Mouse (Mus musculus) liver, postnatal 0 days (tissue): ENCODE measurements around the gene Gpd2. TPM values are rescaled to one million over a fixed set of nuclear protein-coding genes. Genes with fewer than 3 reads are reported as not detected.

Experiments
- ATAC-seq: fragments of 200-750 bp; cut with Nextera tagmentation; 2 replicates; pipeline ENCODE4 v1.8.0; 2017; ENCODE audit warnings: mild to moderate bottlenecking, moderate library complexity
- DNase-seq: peaks from one replicate; pipeline ENCODE4 v3.0.0-alpha.2; 2016
- H3K27ac ChIP-seq: fragments of 300-500 bp; sonication (generic); 2 replicates; pipeline ENCODE4 v1.5.1; 2014; ENCODE audit warnings: antibody characterized with exemption, moderate library complexity, mild to moderate bottlenecking, low read depth
- H3K27me3 ChIP-seq: fragments of 300-500 bp; sonication (generic); 2 replicates; pipeline ENCODE4 v1.6.1; 2014; ENCODE audit warnings: low read length, control low read depth, mixed read lengths; ENCODE audit not compliant: insufficient read depth
- H3K36me3 ChIP-seq: fragments of 300-500 bp; sonication (generic); replicated peaks from 2 replicates; pipeline ENCODE4 v1.6.1; 2014; ENCODE audit warnings: mild to moderate bottlenecking, control low read depth, low read length, moderate library complexity, mixed read lengths; ENCODE audit not compliant: insufficient read depth
- H3K4me1 ChIP-seq: fragments of 300-500 bp; sonication (generic); 2 replicates; pipeline ENCODE4 v1.6.1; 2014; ENCODE audit warnings: antibody characterized with exemption, mild to moderate bottlenecking, control low read depth; ENCODE audit not compliant: insufficient read depth
- H3K4me2 ChIP-seq: fragments of 300-500 bp; sonication (generic); 2 replicates; pipeline ENCODE4 v1.6.1; 2014; ENCODE audit warnings: low read depth, mild to moderate bottlenecking, low read length, moderate library complexity, mixed read lengths
- H3K4me3 ChIP-seq: fragments of 300-500 bp; sonication (generic); 2 replicates; pipeline ENCODE4 v1.5.1; 2014; ENCODE audit warnings: low read depth, low read length
- H3K9ac ChIP-seq: fragments of 300-500 bp; sonication (generic); replicated peaks from 2 replicates; pipeline ENCODE4 v1.6.1; 2014; ENCODE audit warnings: mild to moderate bottlenecking, moderate library complexity
- H3K9me3 ChIP-seq: fragments of 300-500 bp; sonication (generic); 2 replicates; pipeline ENCODE4 v1.6.1; 2016; ENCODE audit warnings: mild to moderate bottlenecking, control low read depth, low read length, mixed read lengths
- CTCF ChIP-seq: sonication (generic); IDR thresholded peaks from 2 replicates; pipeline ENCODE4 v1.5.1; 2016; ENCODE audit warnings: antibody characterized with exemption, low read depth
- EP300 ChIP-seq: IDR thresholded peaks from 2 replicates; pipeline ENCODE4 v1.6.1; 2016; ENCODE audit warnings: antibody characterized with exemption, low read depth, mild to moderate bottlenecking
- WGBS: fragments of 180-500 bp; shearing (Covaris S2); extraction: QIAGEN DNeasy Blood & Tissue Kit; methylation state at CpG from one replicate; pipeline ENCODE4 v1.1.7; 2014; ENCODE audit not compliant: insufficient replicate concordance; 5-methylcytosine and 5-hydroxymethylcytosine counted together
- polyA plus RNA-seq: library from polyadenylated mRNA; unstranded; fragments of >200 nt; fragmentation: Nextera tagmentation; extraction: Ambion mirVana; gene quantifications from 2 replicates; pipeline ENCODE4 v1.2.1, GENCODE M21; 2015

The Gpd2 gene
- polyA plus RNA-seq, 1 experiment from 2014 or later: 29.7 TPM

DNA sequence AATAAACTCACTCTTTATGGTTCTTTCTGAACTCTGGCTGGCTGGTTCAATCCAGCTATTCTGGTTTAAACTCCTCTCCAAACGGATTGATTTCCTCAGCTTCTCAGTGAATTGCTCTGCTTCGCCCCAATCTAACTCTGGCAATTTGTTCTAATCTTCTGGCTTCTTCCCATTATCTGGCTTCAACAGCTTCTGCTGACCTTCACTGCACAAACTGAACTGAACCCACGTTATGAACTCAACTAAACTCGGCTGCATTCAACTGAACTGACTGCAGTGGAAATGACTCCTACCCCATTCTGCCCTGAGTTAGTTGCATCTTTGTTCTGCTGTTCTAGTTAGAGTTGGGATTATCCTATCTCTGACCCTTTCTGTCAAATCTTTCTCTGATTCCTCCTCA lies 24.1 kb upstream of the Gpd2 start:
- Histone ChIP-seq H3K4me1 (no peaks in the 10 kb centered on the region), H3K27ac (no peak overlapping the region), H3K27me3 (no peaks in the 10 kb centered on the region), H3K36me3 (no peaks in the 10 kb centered on the region), H3K9ac (no peak overlapping the region), H3K4me3 (no peak overlapping the region), H3K4me2 (no peak overlapping the region), H3K9me3 (no peaks in the 10 kb centered on the region)
- ATAC-seq: no peak
- TF ChIP-seq EP300: no peak
- TF ChIP-seq CTCF: no peak
- DNase-seq: no peak
- 62% methylated on average over 4 of the region's 4 CpGs for WGBS

DNA sequence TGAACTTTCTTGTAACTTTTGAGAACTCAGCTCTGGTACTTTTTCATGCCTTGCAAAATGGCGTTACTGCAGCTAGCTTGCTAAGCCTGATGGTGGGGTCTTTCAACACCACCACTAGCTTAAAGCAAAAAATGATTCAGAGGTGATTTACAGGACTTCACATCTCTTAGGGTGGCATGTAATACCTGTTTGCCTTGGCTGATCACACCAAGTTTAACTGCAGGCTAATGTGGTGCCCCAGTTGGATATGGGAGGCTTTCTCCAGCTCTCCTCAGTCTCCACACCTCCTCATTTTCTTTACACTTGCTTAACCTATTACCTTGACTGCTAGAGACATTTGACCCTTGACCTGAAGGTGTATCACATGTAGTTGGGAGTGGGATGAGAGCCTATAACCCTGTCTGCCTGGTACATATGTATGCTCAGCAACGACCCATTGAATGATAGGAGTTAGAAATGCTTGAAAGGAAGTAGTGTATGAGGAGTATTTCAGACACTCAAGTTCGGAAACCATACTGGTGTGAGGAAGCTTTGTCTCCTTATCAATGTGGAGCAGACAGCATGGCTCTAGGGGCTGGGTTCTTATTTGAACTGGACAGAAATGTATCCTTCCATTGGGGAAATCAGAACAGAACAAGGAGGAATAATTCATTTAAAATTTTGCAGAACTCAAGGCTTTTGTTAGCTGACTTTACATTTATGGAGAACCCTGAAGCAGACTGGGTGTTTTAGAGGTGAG lies 14.0 kb upstream of the Gpd2 start:
- DNase-seq: no peak
- no peak overlapping the region for H3K9ac ChIP-seq
- no peak overlapping the region for H3K27ac ChIP-seq
- H3K4me2 ChIP-seq: no peak overlapping the region
- peak; percentile 64 for ATAC-seq
- H3K4me1 ChIP-seq: peaks cover 4% of the 10 kb centered on the region
- H3K4me3 ChIP-seq: no peak overlapping the region
- 38% methylated on average over 3 of the region's 3 CpGs for whole genome bisulfite sequencing
- H3K36me3 ChIP-seq: no peaks in the 10 kb centered on the region
- H3K9me3 ChIP-seq: no peaks in the 10 kb centered on the region
- no peaks in the 10 kb centered on the region for H3K27me3 ChIP-seq
- no peak for TF ChIP-seq EP300
- no peak for TF ChIP-seq CTCF

DNA sequence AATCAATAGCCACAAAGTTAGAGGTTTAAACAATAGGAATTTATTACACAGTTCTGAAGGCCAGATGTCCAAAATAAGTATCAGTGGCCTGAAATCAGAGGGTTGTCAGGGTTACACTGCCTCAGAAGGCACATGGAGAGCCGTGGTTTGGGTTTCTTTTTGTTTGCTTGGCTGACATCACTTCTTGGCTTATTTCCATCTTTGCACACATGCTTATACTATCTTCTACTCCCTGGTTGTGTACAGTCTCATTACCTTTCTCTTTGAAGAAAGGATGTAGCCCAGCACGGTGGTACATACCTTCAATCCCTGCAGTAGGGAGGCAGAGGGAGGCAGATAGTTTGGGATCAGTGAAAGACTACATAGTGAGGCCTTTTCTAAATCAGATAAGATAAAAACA lies 12.2 kb upstream of the Gpd2 start:
- H3K9me3 ChIP-seq: no peaks in the 10 kb centered on the region
- WGBS: 40% methylated on average over 2 of the region's 2 CpGs
- H3K4me3 ChIP-seq: no peak overlapping the region
- H3K27ac ChIP-seq: no peak overlapping the region
- no peak overlapping the region for H3K9ac ChIP-seq
- H3K36me3 ChIP-seq: no peaks in the 10 kb centered on the region
- TF ChIP-seq CTCF (no peak), EP300 (no peak)
- ATAC-seq: peak; percentile 84
- H3K27me3 ChIP-seq: no peaks in the 10 kb centered on the region
- no peak overlapping the region for H3K4me2 ChIP-seq
- no peak for DNase-seq
- peaks cover 4% of the 10 kb centered on the region for H3K4me1 ChIP-seq

DNA sequence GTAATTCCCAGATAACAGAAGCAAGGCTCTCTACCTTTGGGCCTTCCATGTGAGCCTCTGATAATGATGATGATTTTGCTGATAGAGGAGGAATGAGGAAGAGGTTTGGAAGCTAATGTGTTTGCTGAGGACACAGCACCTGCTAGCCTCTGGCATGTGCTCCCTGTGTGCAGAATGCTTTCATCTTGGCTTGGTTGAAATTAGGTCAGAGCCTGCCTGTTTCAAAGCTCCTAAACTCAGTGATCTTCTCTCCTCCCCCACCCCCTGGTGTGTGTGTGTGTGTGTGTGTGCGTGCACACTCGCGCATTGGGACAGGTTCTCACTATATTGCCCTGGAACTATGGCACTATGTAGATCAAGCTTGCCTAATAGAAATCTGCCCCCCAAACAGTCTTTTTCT lies 10.0 kb upstream of the Gpd2 start:
- WGBS: 79% methylated on average over 3 of the region's 3 CpGs
- Histone ChIP-seq H3K9ac (no peak overlapping the region), H3K27me3 (no peaks in the 10 kb centered on the region), H3K4me3 (no peak overlapping the region), H3K9me3 (no peaks in the 10 kb centered on the region), H3K36me3 (no peaks in the 10 kb centered on the region), H3K4me2 (no peak overlapping the region), H3K27ac (no peak overlapping the region), H3K4me1 (peaks cover 4% of the 10 kb centered on the region)
- no peak for ATAC-seq
- no peak for DNase-seq
- TF ChIP-seq CTCF (no peak), EP300 (no peak)

DNA sequence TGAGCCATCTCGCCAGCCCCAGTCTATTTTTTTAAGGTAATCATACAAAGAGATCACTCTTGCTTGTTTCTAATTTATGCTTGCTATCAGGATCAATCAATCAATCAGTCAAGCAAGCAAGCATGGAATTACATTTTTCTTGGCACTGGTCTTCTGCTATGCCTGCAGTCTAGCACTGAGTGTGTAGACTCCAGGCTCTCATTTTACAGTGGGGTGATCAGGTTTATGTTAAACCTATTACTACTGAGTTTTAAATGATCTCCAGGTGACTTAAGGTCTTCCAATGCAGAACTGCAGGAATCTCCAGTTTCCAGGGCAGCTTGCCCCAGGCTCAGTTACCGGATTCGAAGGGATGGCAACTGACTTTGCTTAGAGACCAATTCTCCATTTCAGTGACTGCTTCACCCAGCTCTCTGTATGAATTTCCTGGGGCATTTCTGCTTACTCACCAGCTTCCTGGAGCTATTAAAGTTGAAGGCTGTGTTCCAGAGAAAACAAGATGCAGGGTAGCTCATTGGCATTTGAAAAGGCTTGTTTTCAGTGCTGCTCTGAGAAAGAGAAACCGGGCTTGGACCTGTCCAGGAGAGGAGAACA lies 7.7 kb upstream of the Gpd2 start:
- H3K36me3 ChIP-seq: no peaks in the 10 kb centered on the region
- no peak overlapping the region for H3K4me2 ChIP-seq
- DNase-seq: no peak
- TF ChIP-seq CTCF (no peak), EP300 (no peak)
- no peak for ATAC-seq
- H3K27me3 ChIP-seq: no peaks in the 10 kb centered on the region
- H3K4me3 ChIP-seq: no peak overlapping the region
- 64% methylated on average over 4 of the region's 4 CpGs for WGBS
- H3K4me1 ChIP-seq: no peaks in the 10 kb centered on the region
- no peak overlapping the region for H3K27ac ChIP-seq
- no peaks in the 10 kb centered on the region for H3K9me3 ChIP-seq
- H3K9ac ChIP-seq: no peak overlapping the region

DNA sequence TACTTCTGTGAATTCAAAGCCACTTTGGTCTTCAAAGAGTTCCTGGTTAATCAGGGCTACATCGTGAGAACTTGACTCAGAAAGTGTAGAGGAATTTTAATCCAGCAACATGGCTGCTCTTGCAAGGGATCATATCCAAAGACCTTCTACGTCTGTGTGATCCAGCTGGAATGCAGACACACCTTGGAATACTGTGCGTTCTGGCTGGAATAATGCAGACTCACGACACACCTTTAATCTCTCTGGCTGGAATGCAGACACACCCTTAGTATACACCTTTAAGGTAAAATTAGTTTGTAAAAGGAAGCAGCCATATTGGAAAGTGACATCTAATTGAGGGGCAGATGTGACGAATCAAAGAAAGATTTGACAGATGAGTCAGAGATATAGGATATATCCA lies 6.0 kb upstream of the Gpd2 start:
- Histone ChIP-seq H3K9me3 (no peaks in the 10 kb centered on the region), H3K4me2 (no peak overlapping the region), H3K4me1 (no peaks in the 10 kb centered on the region), H3K36me3 (no peaks in the 10 kb centered on the region), H3K9ac (no peak overlapping the region), H3K27me3 (no peaks in the 10 kb centered on the region), H3K27ac (no peak overlapping the region), H3K4me3 (no peak overlapping the region)
- no peak for ATAC-seq
- WGBS: 84% methylated on average over 5 of the region's 5 CpGs
- DNase-seq: no peak
- no peak for TF ChIP-seq CTCF
- TF ChIP-seq EP300: no peak
